Mouse (Mus musculus) brain, embryonic 18.5 days (tissue): ENCODE data around the gene Lce1f.
"Not testable (repeated sequence)": the region's sequence is repeated elsewhere in the genome, so short reads cannot be mapped to it uniquely, and the experiment has no call there.

Source experiments
- DNase-seq: peaks from one replicate; pipeline ENCODE4 v3.0.0-alpha.2; 2012; ENCODE audit warnings: low read depth, low spot score

Lce1f gene

DNA sequence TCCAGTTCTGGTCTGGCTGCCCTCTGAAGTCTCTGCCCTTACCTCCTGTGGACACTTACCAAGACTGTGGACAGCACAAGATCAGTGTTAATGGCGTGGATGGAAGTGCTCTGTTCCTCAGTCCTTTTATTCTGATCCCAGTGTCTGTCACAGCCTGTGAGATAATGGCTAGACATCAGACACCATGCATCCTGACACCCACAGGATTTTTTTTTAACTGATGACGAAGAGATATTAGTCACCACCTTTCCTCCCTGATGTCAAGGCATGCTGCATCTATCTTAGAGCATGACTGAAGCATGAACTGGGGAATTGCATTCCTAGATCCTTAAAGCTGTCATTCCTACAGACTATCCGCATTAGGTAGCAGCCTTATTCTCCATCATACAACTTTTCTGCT lies at the start of gene Lce1f:
Gene Lce1f, minus strand, starts transcription at position 101 of the 400 bp plus-strand sequence.
- no peak for DNase-seq

DNA sequence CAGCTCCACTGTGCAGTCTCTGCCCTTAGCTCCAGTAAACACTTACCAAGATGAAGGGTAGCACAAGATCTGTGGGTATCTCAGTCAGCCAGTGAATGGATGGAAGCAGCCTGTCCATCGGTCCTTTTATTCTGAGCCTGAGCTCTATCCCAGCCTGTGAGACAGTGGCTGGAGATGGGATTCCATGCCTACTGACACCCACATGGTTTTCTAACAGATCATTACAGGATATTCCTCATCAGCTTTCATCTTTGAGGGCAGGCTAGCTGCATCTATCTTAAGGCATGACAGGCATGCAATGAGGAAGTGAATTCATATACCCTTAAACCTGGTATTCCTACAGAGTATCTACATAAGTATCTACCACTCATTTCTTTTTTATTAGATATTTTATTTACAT lies 44.8 kb upstream of the Lce1f start, which contains the start of gene Lce1h:
Gene Lce1h, minus strand, starts transcription at position 101 of the 400 bp plus-strand sequence.
- DNase-seq = no peak

GRCm38 (mm10) chr3:92753197-92753596 lies 33.0 kb upstream of the Lce1f start:
- no peak for DNase-seq

DNA sequence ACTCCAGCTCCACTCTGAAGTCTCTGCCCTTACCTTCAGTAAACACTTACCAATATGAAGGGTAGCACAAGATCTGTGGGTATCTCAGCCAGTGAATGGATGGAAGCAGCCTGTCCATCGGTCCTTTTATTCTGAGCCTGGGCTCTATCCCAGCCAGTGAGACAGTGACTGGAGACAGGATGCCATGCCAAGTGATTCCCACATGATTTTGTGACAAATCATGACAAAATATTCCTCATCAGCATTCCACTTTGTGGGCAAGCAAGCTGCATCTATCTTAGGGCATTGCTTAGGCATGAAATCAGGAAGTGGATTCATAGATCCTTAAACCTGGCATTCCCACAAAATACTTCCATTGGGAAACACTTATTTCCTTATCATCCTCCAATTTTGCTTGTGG lies 32.1 kb upstream of the Lce1f start, which contains the start of gene Lce1g:
Gene Lce1g, minus strand, starts transcription at position 101 of the 400 bp plus-strand sequence.
- no peak for DNase-seq

GRCm38 (mm10) chr3:92738996-92739395 lies 18.8 kb upstream of the Lce1f start, which contains the start of gene Gm38119:
TSS of gene Gm38119 (minus strand) at chr3:92739096.
- DNase-seq = no peak

DNA sequence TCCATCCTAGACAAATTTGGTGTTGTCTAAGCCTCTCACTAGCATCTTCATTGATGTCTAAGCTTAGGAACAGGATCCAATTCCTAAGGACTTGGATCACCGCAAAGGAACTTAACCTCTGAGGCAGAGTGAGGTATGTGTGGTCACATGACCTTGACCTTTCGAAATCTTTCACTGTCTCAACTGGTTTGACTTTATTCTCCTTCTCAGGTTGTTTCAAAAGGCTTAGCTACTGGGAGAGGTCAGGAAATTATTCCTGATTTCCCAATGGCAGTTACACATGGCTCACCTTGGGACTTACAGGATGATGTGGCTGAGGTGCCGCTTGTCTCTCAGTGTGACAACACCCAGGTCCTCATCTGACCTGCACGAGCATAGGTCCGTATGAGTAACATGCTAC lies 2.5 kb upstream of the Lce1f start:
- no peak for DNase-seq

DNA sequence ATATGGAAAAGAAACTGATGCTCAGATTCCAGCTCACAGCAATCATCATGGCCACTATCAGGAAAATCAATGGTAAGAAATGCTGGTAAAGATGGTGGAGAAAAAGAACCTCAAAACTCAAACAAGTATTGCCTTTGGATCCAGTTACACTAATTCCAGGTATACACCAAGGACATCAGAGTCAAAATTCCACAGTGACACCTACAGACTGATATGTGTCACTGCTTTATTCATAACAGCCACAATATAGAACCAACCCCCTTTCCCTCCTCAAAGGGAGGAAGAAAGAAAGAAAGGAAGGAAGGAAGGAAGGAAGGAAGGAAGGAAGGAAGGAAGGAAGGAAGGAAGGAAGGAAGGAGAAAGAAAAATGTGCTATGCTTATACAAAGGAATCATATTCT lies 5.0 kb downstream of the Lce1f start:
- DNase-seq = no peak

GRCm38 (mm10) chr3:92708974-92709373 lies 11.2 kb downstream of the Lce1f start, which contains the start of gene Lce1e:
TSS of gene Lce1e (minus strand) at chr3:92709074.
- DNase-seq = no peak

GRCm38 (mm10) chr3:92694613-92695012 lies 25.5 kb downstream of the Lce1f start:
- no peak for DNase-seq

DNA sequence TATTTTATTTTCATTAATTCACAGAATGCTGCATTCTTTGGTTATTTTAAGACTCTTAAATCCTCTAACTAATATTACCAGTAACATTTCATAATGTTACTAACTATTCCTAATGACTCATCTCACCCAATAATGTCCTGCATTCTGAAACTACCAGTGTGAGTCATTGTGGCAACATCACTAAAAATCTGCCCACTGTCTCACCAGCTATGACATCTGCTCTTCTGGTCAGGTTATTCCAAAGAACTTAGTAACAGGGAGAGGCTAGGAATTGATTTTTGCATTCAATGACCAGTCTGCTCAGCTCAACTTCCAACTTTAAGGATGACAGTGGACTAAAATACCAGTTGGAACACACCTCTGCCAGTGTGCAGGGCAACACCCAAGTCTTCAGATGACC lies 28.5 kb downstream of the Lce1f start:
- no peak for DNase-seq

DNA sequence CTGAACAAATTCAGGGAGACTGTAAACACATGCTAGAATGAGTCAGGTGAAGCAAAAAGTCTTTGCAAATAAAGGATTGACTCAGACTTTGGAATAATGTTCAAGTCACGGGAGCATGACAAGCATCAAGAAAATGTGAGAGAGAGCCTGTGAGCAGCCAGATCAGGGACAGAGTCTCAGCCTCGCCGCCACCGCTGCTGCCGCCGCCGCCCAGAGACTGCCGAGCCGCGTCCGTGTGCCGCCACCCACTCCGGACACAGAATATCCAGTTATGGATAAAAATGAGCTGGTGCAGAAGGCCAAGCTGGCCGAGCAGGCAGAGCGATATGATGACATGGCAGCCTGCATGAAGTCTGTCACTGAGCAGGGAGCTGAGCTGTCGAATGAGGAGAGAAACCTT lies 31.0 kb downstream of the Lce1f start:
- not testable (repeated sequence) for DNase-seq

- DNase-seq = no peak
Observed at GRCm38 (mm10) chr3:92687110-92687509, 33.0 kb downstream of the Lce1f start, which contains the start of gene Lce1d. TSS of gene Lce1d (minus strand) at chr3:92687210.

- no peak for DNase-seq
Observed at GRCm38 (mm10) chr3:92678947-92679346, 41.2 kb downstream of the Lce1f start, which contains the start of gene Lce1c. TSS of gene Lce1c (plus strand) at chr3:92679247.

DNA sequence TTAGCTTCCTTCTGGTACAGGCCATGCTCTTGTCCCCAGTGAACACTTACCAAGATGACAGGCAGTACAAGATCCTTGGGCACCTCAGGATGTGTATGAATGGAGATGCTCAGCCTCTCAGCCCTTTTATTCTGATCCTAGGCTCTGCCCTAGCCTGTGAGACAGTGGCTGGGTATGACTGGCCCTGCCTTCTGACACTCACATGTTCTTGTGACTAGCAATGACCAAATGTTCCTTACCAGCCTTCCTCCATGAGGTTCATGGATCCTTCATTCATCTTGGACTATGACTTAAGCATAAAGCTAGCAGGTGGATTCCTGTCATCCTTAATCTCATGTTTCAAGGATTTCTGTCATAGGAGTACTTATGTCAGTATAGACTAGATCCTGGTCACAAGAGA lies 49.9 kb downstream of the Lce1f start, which contains the start of gene Lce1a2:
Gene Lce1a2, minus strand, starts transcription at position 101 of the 400 bp plus-strand sequence.
- DNase-seq = no peak
